22 mouse cellular contexts compared by ENCODE assay signal in genomic region chr9:109028919-109029318, GRCm38 (mm10). TPM values are rescaled to one million over a fixed set of nuclear protein-coding genes. Genes with fewer than 3 reads are reported as not detected.
DNase-seq lines count a peak whose midpoint lies in the region; ATAC-seq and TF ChIP-seq lines count a peak whose summit lies in the region.
"Had no signal": no experiment of that assay in that cellular context is flagged by ENCODE, and none has a peak within 500 bp of the region (broad histone marks: within the 10 kb centered on the region; RNA-seq: fewer than 3 reads in every experiment).

No protein-coding gene starts in this region.

- no peak overlapping the region for H3K4me2 ChIP-seq in intestine, postnatal 0 days (replicated peaks; ENCODE audit: low read depth)
- H3K4me2 ChIP-seq: embryonic facial prominence, embryonic 15.5 days; heart, embryonic 12.5 days; hindbrain, embryonic 13.5 days had no signal

- no peak for TF ChIP-seq POLR2A in thymus, adult 2 months (IDR thresholded peaks at IDR 0.05; ENCODE audit: control insufficient read depth, extremely low read depth, insufficient read depth, low read length, poor library complexity)

- peak; percentile 28 for ATAC-seq in intestine, postnatal 0 days
- ATAC-seq: forebrain, embryonic 14.5 days had no signal

- H3K9me3 ChIP-seq in intestine, postnatal 0 days (ENCODE audit: control insufficient read depth), result no peaks in the 10 kb centered on the region
- H3K9me3 ChIP-seq: embryonic facial prominence, embryonic 15.5 days; forebrain, embryonic 10.5 days; heart, embryonic 12.5 days; hindbrain, embryonic 13.5 days had no signal

- H3K36me3 ChIP-seq in intestine, postnatal 0 days (ENCODE audit: control insufficient read depth, insufficient read depth), result peaks cover 40% of the 10 kb centered on the region
- H3K36me3 ChIP-seq in thymus, adult 2 months (ENCODE audit: control insufficient read depth, insufficient read depth, low read length), result no peaks in the 10 kb centered on the region
- H3K36me3 ChIP-seq: forebrain, embryonic 10.5 days had no signal

- no peak for TF ChIP-seq CTCF in intestine, postnatal 0 days (IDR thresholded peaks at IDR 0.05; ENCODE audit: low read depth)
- no peak for TF ChIP-seq CTCF in thymus, adult 2 months (IDR thresholded peaks at IDR 0.05; ENCODE audit: borderline replicate concordance, control insufficient read depth, extremely low read depth, insufficient read depth, low read length, poor library complexity)

- no peak overlapping the region for H3K4me3 ChIP-seq in intestine, postnatal 0 days (ENCODE audit: low read depth, low read length)
- no peak overlapping the region for H3K4me3 ChIP-seq in thymus, adult 2 months (ENCODE audit: control insufficient read depth, insufficient read depth, low read length)
- H3K4me3 ChIP-seq: embryonic facial prominence, embryonic 15.5 days; erythroblast, embryonic 14.5 days; forebrain, embryonic 10.5 days; heart, adult 2 months; heart, embryonic 12.5 days; hindbrain, embryonic 13.5 days had no signal

- H3K27me3 ChIP-seq in intestine, postnatal 0 days (replicated peaks; ENCODE audit: control insufficient read depth, insufficient read depth, low read length), result no peaks in the 10 kb centered on the region
- no peaks in the 10 kb centered on the region for H3K27me3 ChIP-seq in thymus, adult 2 months (ENCODE audit: control insufficient read depth, insufficient read depth, low read length)
- H3K27me3 ChIP-seq: embryonic facial prominence, embryonic 15.5 days; heart, embryonic 12.5 days; hindbrain, embryonic 13.5 days had no signal

- peak overlapping the region; percentile 46; the same call in 1 of the 2 replicates for H3K27ac ChIP-seq in intestine, postnatal 0 days (ENCODE audit: low read depth, low read length)
- no peak overlapping the region for H3K27ac ChIP-seq in thymus, adult 2 months (ENCODE audit: control insufficient read depth, insufficient read depth, low read length)
- H3K27ac ChIP-seq: embryonic facial prominence, embryonic 15.5 days; heart, adult 2 months; hindbrain, embryonic 13.5 days had no signal

- H3K4me1 ChIP-seq in intestine, postnatal 0 days (replicated peaks; ENCODE audit: control insufficient read depth, insufficient read depth, low read length), result peaks cover 7% of the 10 kb centered on the region; the same call in 1 of the 2 replicates
- peaks cover 3% of the 10 kb centered on the region; the same call in 1 of the 2 replicates for H3K4me1 ChIP-seq in thymus, adult 2 months (replicated peaks; ENCODE audit: control insufficient read depth, insufficient read depth, low read length)
- H3K4me1 ChIP-seq: embryonic facial prominence, embryonic 15.5 days; forebrain, embryonic 10.5 days; heart, embryonic 12.5 days; hindbrain, embryonic 13.5 days had no signal

- no peak overlapping the region for H3K9ac ChIP-seq in intestine, postnatal 0 days (ENCODE audit: low read depth, low read length)
- H3K9ac ChIP-seq: embryonic facial prominence, embryonic 15.5 days; heart, embryonic 12.5 days; hindbrain, embryonic 13.5 days had no signal

- peak; percentile 91 for DNase-seq in heart, adult 11 months
- no peak for DNase-seq in heart, adult 18-20 months
- DNase-seq in testis, postnatal 10 days (ENCODE audit: low spot score), result peak; percentile 41
- DNase-seq in testis, postnatal 14 days (ENCODE audit: low spot score), result no peak
- no peak for DNase-seq in thymus, adult 2 months
- no peak for DNase-seq in frontal cortex, adult 2 months (ENCODE audit: extremely low spot score in 1 of 2, low spot score in 1 of 2)
- DNase-seq: adrenal gland, adult 2 months; adrenal gland, postnatal 25 days; cerebellum, adult 18-20 months; cerebellum, adult 9-11 months; cerebellum, postnatal 36 days; kidney, adult 11 months had no signal

- 44% methylated on average over 5 of the region's 5 CpGs for WGBS in intestine, postnatal 0 days
- WGBS in thymus, adult 2 months, result 72% methylated on average over 5 of the region's 5 CpGs

RNA-seq across cellular contexts. Expression of gene Shisa5, which starts 9.4 kb away (rescaled TPM):
- 10 to 100 TPM; 31.4 to 55.0 TPM for total RNA-seq in heart, adult 18-20 months (2021)
- 303 and 311 TPM in 2 replicates for polyA plus RNA-seq in intestine, postnatal 0 days (2015; fragmentation: Nextera tagmentation; extraction: Ambion mirVana)
- 2,502 and 2,648 TPM in 2 replicates for polyA plus RNA-seq in thymus, adult 2 months (2012; rRNA removed)
- polyA plus RNA-seq in frontal cortex, adult 2 months (2012; rRNA removed), result 101 and 107 TPM in 2 replicates

RNA-seq across cellular contexts. Expression of gene Trex1, which starts 30.6 kb away (rescaled TPM):
- 10 to 100 TPM; 13.6 to 17.2 TPM for total RNA-seq in heart, adult 18-20 months (2021)
- polyA plus RNA-seq in intestine, postnatal 0 days (2015; fragmentation: Nextera tagmentation; extraction: Ambion mirVana), result 16.1 and 17.1 TPM in 2 replicates
- 210 and 228 TPM in 2 replicates for polyA plus RNA-seq in thymus, adult 2 months (2012; rRNA removed)
- 36.9 and 43.5 TPM in 2 replicates for polyA plus RNA-seq in frontal cortex, adult 2 months (2012; rRNA removed)

RNA-seq across cellular contexts. Expression of gene Pfkfb4, which starts 37.3 kb away (rescaled TPM):
- total RNA-seq in heart, adult 18-20 months (2021), result 1 to 10 TPM; 1.3 to 1.6 TPM
- 43.1 and 48.3 TPM in 2 replicates for polyA plus RNA-seq in intestine, postnatal 0 days (2015; fragmentation: Nextera tagmentation; extraction: Ambion mirVana)
- 13.4 and 15.1 TPM in 2 replicates for polyA plus RNA-seq in thymus, adult 2 months (2012; rRNA removed)
- 17.9 and 18.1 TPM in 2 replicates for polyA plus RNA-seq in frontal cortex, adult 2 months (2012; rRNA removed)

RNA-seq across cellular contexts. Expression of gene Ucn2, which starts 43.1 kb away (rescaled TPM):
- not detected for total RNA-seq in heart, adult 18-20 months (2021)
- polyA plus RNA-seq in intestine, postnatal 0 days (2015; fragmentation: Nextera tagmentation; extraction: Ambion mirVana), result not detected in 2 replicates
- polyA plus RNA-seq in thymus, adult 2 months (2012; rRNA removed), result 0.40 and 1.3 TPM in 2 replicates
- polyA plus RNA-seq in frontal cortex, adult 2 months (2012; rRNA removed), result 0.38 and 0.92 TPM in 2 replicates
- total RNA-seq: heart, adult 2 months; hematopoietic stem cell, adult 5-6 weeks had no signal
- polyA plus RNA-seq: erythroblast, embryonic 14.5 days; forebrain, embryonic 10.5 days; heart, adult 2 months; heart, embryonic 12.5 days; heart, embryonic 16.5 days; hindbrain, embryonic 13.5 days had no signal

RNA-seq across cellular contexts. Expression of gene Atrip, which starts 45.0 kb away (rescaled TPM):
- total RNA-seq in heart, adult 18-20 months (2021), result 1 to 10 TPM; 8.1 to 9.8 TPM
- polyA plus RNA-seq in intestine, postnatal 0 days (2015; fragmentation: Nextera tagmentation; extraction: Ambion mirVana), result 7.5 and 8.9 TPM in 2 replicates
- 37.9 and 39.9 TPM in 2 replicates for polyA plus RNA-seq in thymus, adult 2 months (2012; rRNA removed)
- 35.6 and 37.6 TPM in 2 replicates for polyA plus RNA-seq in frontal cortex, adult 2 months (2012; rRNA removed)

Comparison
In these comparisons a context has a peak if more than half of its experiments do, and no peak if none do; other contexts are left out.
1. DNase-seq: peak in heart, adult 11 months (single experiment) and testis, postnatal 10 days (single experiment); none in heart, adult 18-20 months (0 of 2), testis, postnatal 14 days (single experiment), thymus, adult 2 months (single experiment) and frontal cortex, adult 2 months (0 of 2).